Mouse (Mus musculus): ENCODE measurements at regions not wholly inside any gene's neighbourhood (a gene's known extent, or its start where the extent isn't known, plus 50 kb on each side); places are given as distances from the start of the nearest gene placed in this dataset.

DNA sequence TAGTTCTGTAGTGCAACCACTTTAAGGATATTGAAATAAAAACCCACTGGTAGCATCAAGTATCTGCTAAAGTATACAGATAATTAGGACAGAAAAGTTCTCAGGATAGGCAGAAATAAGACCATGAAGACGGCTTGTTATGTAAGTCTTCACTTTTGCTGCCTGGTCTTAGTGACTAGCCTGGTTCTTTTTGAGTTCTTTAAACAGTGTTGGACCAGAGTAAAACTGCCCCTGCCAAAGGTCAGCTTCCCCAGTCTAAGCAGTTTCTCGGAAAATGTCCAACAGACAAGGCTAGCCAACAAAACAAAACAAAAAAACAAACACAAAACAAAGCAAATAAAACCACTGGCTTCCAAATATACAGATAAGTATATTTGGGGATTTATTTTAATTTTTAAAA lies 85.1 kb upstream of the Ngf start:
- TF ChIP-seq CTCF (IDR thresholded peaks at IDR 0.05; ENCODE audit: extremely low read depth, insufficient read length, insufficient replicate concordance, low read depth, low read length) (no peak), POLR2A (IDR thresholded peaks at IDR 0.05; ENCODE audit: low read depth, low read length) (no peak)
